Mouse (Mus musculus): ENCODE measurements around the gene Babam2.

The Babam2 gene

DNA sequence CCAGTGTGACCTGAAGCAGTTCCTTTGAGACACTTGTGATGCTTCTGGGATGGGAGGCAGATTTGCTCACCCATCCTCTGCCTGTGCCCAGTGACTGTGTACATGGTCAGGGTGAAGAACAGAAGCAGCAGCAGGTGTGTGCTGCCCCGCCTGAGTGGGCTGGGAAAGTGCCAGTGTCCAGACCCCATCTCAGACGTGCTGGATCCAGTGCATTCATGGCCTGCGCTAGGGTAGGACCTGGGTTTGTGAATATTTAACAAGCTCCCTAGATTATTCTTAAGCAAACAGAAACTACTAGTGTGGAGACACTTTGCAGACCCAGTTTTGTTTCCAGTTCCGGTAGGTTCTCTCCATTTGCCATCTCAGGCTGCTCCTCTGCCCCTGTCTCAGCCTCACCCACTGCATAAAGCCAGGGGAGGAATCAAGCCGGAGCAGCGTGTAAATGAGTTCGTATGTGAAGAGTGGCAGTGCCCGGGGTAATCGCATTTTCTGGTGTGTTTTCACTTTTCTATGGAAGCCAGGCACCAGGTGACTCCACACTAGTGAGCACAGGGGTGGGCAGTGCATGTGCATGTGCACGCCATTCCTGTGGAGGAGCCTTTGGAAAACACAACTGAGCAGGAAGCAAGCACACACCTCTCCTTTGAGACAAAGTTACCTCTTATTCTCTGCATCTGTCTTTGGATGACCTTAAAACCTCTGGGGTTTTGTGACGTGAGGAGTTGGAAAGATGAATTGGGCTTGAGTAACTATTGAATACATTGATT is 290.2 kb downstream of the Babam2 start:
- no peak for DNase-seq (ENCODE audit: low read depth, low spot score)

- no peak for DNase-seq (ENCODE audit: low read depth, low spot score)
Measured at GRCm38 (mm10) chr5:31997189-31997954, 299.9 kb downstream of the Babam2 start.

- no peak for DNase-seq (ENCODE audit: low read depth, low spot score)
Measured at GRCm38 (mm10) chr5:31998806-31999205, 301.3 kb downstream of the Babam2 start.

DNA sequence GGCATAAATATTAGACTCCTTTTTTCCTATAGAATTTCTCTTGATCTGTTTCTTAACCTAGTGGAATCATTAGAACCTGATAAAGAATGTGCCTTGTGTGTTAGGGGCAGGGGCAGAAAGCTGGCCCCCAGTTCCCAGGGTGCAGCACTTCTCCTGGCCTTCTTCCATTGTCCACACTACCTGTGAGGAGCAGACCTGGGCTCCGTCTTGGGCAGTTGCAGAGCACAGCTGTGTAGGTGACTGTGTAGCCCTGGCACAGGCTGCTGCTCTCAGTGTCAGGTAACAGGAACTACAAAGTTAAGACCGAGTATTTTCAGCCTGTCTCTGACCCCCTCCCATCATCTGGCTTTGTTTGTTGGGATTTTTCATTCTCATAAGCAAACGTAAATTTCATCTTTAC is 302.6 kb downstream of the Babam2 start:
- DNase-seq (ENCODE audit: low read depth, low spot score): no peak

- no peak for DNase-seq (ENCODE audit: low read depth, low spot score)
Measured at GRCm38 (mm10) chr5:32001266-32001665, 303.8 kb downstream of the Babam2 start.

DNA sequence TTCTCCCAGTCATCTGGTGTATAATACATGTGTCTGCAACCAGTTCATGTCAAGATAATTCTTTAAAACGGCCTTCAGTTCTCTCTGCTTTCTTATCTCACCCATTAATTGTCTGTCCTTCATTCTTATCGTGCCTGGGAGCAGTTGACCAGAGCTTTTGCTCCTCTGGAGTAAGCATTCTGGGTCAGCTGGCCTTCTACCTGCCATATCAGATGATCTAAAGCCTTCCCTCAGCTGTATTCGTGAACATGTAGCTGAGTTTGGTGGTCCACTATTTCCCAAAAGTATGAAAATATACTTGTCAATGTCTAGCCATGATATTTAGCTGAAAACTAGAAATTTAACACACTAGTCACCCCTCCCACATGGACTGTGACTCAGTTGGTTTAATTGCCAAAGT is 304.3 kb downstream of the Babam2 start:
- DNase-seq (ENCODE audit: low read depth, low spot score): no peak

- no peak for DNase-seq (ENCODE audit: low read depth, low spot score)
Measured at GRCm38 (mm10) chr5:32008401-32008800, 310.9 kb downstream of the Babam2 start.

DNA sequence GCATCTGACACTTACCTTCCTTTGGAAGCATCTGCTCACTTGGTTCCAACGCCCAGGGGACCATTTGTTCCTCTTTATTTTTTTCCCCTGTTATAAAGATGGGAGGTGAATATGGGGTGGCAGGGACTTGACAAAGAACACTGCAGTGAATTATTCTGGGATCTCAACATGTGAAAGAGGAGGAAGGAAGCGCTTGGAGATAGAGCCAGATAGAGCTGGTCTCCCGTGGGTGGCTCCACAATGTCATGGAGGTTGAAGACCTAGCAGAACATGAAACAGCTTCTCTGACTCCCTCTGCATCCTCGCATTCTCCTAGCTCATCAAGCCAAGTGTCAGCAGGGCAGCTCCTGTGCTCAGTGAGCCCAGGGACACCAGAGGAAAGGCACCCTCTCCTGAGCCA is 312.6 kb downstream of the Babam2 start:
- no peak for DNase-seq (ENCODE audit: low read depth, low spot score)

DNA sequence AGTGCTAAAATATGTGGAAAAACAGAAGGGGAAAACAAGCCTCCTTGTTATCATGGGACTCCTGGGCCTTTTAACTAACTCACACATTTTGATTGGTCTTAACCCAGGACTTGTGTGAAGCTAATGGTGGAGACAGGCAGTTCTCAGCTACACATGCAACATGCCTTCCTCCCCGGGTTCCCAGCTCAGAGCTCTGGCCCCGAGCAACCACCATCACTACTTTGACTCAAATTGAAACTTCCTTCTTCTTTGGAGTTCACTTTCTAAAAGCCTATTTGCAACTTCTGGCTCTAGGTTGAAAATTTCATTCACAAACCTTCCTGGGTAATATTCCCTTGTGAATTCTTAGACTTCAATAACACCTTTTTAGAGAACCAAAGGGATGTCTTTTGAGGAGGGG is 315.6 kb downstream of the Babam2 start:
- no peak for DNase-seq (ENCODE audit: low read depth, low spot score)

- no peak for DNase-seq (ENCODE audit: low read depth, low spot score)
Measured at GRCm38 (mm10) chr5:32014786-32015185, 317.3 kb downstream of the Babam2 start.

DNA sequence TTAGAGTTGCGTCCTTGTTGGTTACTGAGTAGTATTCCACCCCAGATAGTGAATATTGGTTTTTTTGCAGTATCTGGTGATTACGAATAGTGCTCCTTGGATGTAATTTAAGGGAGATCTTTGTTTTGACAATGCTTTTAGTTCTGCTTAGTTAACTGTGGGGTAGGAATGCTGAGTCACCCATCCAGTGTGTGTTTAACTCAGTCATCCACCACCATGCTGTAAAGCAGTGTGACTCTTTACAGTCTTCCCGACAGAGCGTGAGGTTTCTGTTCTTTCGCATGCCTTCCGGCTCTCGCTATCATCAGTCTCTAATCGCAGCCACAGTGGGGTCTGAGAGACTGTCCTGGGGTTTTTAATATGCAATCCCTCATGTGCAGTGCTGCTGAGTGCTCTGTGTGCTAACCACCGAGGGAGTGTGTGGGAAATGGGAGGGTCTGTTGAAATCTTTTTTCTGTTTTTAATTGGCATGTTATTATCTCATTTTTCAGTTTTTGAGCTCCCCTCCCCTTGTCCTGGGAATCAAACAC is 318.5 kb downstream of the Babam2 start:
- DNase-seq (ENCODE audit: low read depth, low spot score): peak; percentile 40

DNA sequence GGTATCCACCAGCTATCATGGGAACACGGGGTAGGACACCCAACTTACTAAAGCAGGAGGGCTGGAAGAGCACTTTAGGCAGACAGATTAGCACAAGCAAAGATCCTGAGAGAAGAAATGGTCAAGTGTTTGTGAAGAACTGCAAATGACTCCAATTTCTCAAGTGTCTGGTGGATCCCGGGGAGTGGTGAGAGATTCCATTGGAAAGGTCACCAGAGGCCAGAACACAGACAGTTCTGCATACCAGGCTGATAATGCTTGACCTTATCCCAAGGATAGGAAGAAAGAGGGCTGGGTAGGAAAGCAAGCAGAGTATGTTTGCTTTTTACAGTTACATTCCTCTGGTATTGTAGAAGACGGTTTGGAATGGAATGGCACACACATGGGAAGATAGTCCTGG is 320.2 kb downstream of the Babam2 start:
- no peak for DNase-seq (ENCODE audit: low read depth, low spot score)

GRCm38 (mm10) chr5:32018276-32018675 is 320.8 kb downstream of the Babam2 start:
- DNase-seq (ENCODE audit: low read depth, low spot score): no peak

- DNase-seq (ENCODE audit: low read depth, low spot score): no peak
Measured at GRCm38 (mm10) chr5:32029834-32030433, 332.4 kb downstream of the Babam2 start.

GRCm38 (mm10) chr5:32033185-32033584 is 335.7 kb downstream of the Babam2 start:
- no peak for DNase-seq (ENCODE audit: low read depth, low spot score)

DNA sequence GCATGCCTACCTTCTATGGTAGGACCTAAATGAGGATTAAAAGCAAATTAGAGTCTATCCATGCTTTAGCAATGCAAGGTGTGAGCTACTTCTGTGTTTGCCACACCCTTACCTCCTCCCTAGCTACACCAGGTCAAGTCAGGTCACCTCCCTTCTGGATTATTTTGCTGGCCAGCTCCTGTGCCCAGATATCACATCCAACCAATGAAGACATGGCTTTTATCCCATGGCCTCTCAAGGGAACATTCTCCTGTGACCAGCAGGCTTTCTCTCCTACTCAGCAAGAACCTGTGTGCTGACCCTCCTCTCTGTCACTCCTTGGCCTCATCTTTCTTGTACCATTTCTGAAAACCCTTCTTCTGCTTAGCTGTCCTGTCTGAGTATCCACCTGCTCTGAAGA is 336.1 kb downstream of the Babam2 start:
- no peak for DNase-seq (ENCODE audit: low read depth, low spot score)

GRCm38 (mm10) chr5:32034475-32035054 is 337.1 kb downstream of the Babam2 start:
- peak; percentile 49 for DNase-seq (ENCODE audit: low read depth, low spot score)

GRCm38 (mm10) chr5:32035721-32036320 is 338.3 kb downstream of the Babam2 start:
- peak; percentile 94 for DNase-seq (ENCODE audit: low read depth, low spot score)

DNA sequence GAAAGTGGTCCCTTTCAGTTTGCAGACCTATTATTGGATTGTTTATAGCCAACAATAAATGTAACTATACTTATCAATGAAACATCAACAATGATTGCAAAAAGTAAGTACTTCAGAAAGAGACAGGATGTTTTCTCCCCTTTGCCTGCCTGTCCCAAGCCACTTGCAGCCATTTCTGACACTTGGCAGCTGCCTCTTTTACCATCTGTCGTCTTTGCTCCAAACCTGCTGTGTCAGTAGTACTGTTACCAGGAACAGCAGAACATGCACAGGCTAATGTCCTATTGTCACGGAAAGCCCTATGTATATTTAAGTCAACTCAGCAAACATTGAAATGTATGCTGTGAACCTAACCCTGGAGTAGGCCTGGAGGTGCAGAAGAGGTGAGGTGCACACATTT is 339.4 kb downstream of the Babam2 start:
- no peak for DNase-seq (ENCODE audit: low read depth, low spot score)

DNA sequence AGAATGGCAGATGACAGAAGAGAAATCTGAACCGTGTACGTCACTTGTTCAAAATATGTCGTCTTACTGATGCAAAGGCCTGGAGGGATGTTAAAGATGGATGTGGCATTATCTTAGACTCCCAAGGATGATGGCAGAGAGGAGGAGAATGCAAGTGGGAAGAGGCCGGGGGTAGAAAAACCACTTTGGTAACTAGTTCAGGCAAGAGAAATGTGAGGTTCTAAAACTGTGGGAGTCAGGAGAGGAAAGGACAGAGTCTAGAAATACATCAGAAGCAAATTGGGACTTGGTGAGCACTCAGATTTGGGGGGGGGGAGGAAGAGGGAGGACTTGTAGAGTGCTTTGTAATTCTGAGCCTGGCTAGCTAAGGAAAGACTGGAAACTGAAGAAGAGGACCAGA is 340.1 kb downstream of the Babam2 start:
- DNase-seq (ENCODE audit: low read depth, low spot score): no peak

DNA sequence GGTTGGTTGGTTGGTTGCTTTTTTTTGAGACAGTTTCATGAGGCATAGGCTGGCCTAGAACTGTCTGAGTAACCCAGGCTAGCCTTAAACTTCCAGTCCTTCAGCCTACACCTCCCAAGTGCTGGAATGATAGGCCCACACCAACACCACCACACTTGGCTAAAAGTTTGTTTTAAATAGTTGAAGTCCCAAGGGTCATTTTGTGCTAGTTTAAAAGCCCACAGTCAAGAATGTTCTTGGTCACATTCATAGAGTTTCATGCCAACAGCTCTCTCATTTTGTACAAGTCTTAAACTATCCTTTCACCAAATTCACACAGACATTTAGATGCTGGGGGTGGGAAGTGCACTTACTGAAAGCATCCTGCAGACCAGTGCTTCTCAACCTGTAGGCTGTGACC is 341.5 kb downstream of the Babam2 start:
- peak; percentile 48 for DNase-seq (ENCODE audit: low read depth, low spot score)

- no peak for DNase-seq (ENCODE audit: low read depth, low spot score)
Measured at GRCm38 (mm10) chr5:32039511-32039910, 342.0 kb downstream of the Babam2 start.
